Mouse (Mus musculus): ENCODE measurements around the gene Tubb4b. TPM values are rescaled to one million over a fixed set of nuclear protein-coding genes. Genes with fewer than 3 reads are reported as not detected.
"Not testable (repeated sequence)": the region's sequence is repeated elsewhere in the genome, so short reads cannot be mapped to it uniquely, and the experiment has no call there.

Gene Tubb4b
- polyA plus RNA-seq, 1 experiment from 2014 or later: 395 TPM

DNA sequence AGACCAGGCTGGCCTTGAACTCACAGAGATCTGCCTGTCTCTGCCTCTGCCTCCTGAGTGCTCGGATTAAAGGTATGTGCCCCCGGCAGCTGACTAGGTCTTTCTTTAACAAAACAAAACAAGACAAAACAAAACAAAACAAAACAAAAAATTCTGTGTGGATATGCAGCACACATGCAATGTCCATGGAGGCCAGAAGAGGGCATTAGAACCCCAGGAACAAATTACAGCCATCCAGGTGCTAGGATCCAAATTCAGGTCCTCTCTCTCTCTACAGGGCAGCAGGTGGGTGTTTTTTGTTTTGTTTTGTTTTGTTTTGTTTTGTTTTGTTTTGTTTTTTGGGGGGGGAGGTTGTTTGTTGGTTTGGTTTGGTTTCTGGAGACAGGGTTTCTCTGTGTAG is 34.4 kb upstream of the Tubb4b start:
- no peak overlapping the region for H3K4me2 ChIP-seq (ENCODE audit: low read length)
- H3K36me3 ChIP-seq (ENCODE audit: control insufficient read depth, insufficient read depth, low read length): no peaks in the 10 kb centered on the region
- ATAC-seq (ENCODE audit: insufficient number of reproducible peaks, insufficient read depth, low FRiP score, low read depth): no peak
- H3K4me3 ChIP-seq (ENCODE audit: control insufficient read depth in 1 of 2, insufficient read depth in 1 of 2, low read depth in 1 of 2, low read length in 2 of 2): no peak overlapping the region
- H3K4me1 ChIP-seq (ENCODE audit: control insufficient read depth in 2 of 2, insufficient read depth in 2 of 2, low read length in 2 of 2): peaks cover 14 to 25% of the 10 kb centered on the region in 2 experiments
- H3K27ac ChIP-seq (replicated peaks in 1 of 2; ENCODE audit: control insufficient read depth in 1 of 2, insufficient read depth in 1 of 2, low read depth in 2 of 2, low read length in 2 of 2): no peak overlapping the region
- no peak overlapping the region for H3K9ac ChIP-seq (ENCODE audit: low read length)
- WGBS: 58% methylated on average over 2 of the region's 2 CpGs
- no peaks in the 10 kb centered on the region for H3K9me3 ChIP-seq (ENCODE audit: control insufficient read depth, low read length)
- H3K27me3 ChIP-seq (ENCODE audit: control insufficient read depth, insufficient read depth, low read length): peaks cover 3% of the 10 kb centered on the region

DNA sequence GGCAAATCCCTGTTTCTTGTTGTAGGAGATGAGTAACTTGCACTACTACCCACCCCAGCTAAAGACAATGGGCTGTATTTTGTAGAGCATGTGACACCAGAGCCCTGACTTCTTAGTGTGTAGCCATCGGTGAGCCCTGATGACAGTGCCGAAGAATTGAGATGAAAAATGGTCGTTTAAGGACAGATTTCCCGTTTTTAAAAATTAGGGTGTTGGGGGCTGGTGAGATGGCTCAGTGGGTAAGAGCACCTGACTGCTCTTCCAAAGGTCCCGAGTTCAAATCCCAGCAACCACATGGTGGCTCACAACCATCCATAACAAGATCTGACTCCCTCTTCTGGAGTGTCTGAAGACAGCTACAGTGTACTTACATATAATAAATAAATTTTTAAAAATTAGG is 32.7 kb upstream of the Tubb4b start:
- 81% methylated on average over 5 of the region's 5 CpGs for WGBS
- ATAC-seq (ENCODE audit: insufficient number of reproducible peaks, insufficient read depth, low FRiP score, low read depth); H3K9ac ChIP-seq (ENCODE audit: low read length); H3K4me2 ChIP-seq (ENCODE audit: low read length); H3K4me3 ChIP-seq (ENCODE audit: control insufficient read depth in 1 of 2, insufficient read depth in 1 of 2, low read depth in 1 of 2, low read length in 2 of 2); H3K27me3 ChIP-seq (ENCODE audit: control insufficient read depth, insufficient read depth, low read length); H3K27ac ChIP-seq (replicated peaks in 1 of 2; ENCODE audit: control insufficient read depth in 1 of 2, insufficient read depth in 1 of 2, low read depth in 2 of 2, low read length in 2 of 2); H3K9me3 ChIP-seq (ENCODE audit: control insufficient read depth, low read length): not testable (repeated sequence)
- H3K4me1 ChIP-seq (ENCODE audit: control insufficient read depth in 2 of 2, insufficient read depth in 2 of 2, low read length in 2 of 2): peaks cover 7 to 16% of the 10 kb centered on the region in 2 experiments; a peak in 3 of 4 replicates
- peaks cover 14% of the 10 kb centered on the region for H3K36me3 ChIP-seq (ENCODE audit: control insufficient read depth, insufficient read depth, low read length)

DNA sequence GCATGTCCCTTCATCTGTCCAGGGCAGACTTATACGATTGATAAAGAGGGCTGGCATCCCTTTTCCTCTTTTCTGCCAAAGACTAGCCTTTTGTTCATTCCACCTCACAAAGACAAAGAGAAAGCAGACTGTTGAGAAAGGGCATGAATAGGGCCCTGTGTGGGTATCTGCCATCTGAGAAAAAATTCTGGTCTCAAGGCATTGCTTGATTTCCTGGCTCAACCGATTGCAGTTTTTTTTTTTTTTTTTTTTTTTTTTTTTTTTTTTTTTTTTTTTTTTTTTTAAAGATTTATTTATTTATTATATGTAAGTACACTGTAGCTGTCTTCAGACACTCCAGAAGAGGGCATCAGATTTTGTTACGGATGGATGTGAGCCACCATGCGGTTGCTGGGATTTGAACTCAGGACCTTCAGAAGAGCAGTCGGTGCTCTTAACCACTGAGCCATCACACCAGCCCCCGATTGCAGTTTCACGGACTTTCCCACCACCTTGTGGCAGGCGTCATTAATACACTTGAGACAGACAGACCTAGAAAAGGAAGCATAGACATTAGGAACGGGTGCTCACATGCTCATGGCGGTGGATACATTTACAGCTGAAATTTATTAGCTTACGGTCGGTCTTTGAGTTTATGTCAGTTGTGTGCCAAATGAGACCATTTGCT is 32.1 kb upstream of the Tubb4b start:
- 56% methylated on average over 10 of the region's 12 CpGs for WGBS
- Histone ChIP-seq H3K4me1 (ENCODE audit: control insufficient read depth in 2 of 2, insufficient read depth in 2 of 2, low read length in 2 of 2) (peaks cover 7 to 13% of the 10 kb centered on the region in 2 experiments; a peak in 3 of 4 replicates), H3K4me2 (ENCODE audit: low read length) (peak overlapping the region; percentile 94), H3K36me3 (ENCODE audit: control insufficient read depth, insufficient read depth, low read length) (peaks cover 21% of the 10 kb centered on the region), H3K9ac (ENCODE audit: low read length) (peak overlapping the region; percentile 88), H3K4me3 (ENCODE audit: control insufficient read depth in 1 of 2, insufficient read depth in 1 of 2, low read depth in 1 of 2, low read length in 2 of 2) (peak overlapping the region; percentile 3 to 90; a peak in 3 of 4 replicates)
- H3K27ac ChIP-seq (replicated peaks in 1 of 2; ENCODE audit: control insufficient read depth in 1 of 2, insufficient read depth in 1 of 2, low read depth in 2 of 2, low read length in 2 of 2); H3K9me3 ChIP-seq (ENCODE audit: control insufficient read depth, low read length); H3K27me3 ChIP-seq (ENCODE audit: control insufficient read depth, insufficient read depth, low read length); ATAC-seq (ENCODE audit: insufficient number of reproducible peaks, insufficient read depth, low FRiP score, low read depth): not testable (repeated sequence)

DNA sequence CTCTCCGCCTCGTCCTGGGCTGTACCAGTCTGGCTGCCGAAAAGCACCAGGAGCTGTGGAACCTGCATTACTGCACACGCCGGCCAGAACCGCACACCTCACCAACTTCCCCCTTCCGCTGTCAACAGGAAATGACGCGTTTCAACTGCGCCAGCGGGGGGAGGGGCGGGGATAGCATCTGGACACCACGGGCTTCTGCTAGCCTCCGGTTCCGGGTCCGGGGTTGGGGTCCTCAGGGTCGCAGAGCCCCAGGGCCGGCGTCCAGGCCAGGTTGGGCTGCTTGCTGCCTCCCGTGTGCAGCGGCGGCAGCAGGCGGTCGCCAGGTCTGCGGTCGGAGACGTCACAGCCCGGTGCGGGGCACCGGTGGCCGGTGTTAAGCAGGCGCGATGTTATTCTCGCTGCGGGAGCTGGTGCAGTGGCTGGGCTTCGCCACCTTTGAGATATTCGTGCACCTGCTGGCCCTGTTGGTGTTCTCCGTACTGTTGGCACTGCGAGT is 30.8 kb upstream of the Tubb4b start, which contains the start of gene Tmem203:
Gene Tmem203, plus strand, starts transcription at position 156 of the 496 bp plus-strand sequence.
- Histone ChIP-seq H3K4me3 (ENCODE audit: control insufficient read depth in 1 of 2, insufficient read depth in 1 of 2, low read depth in 1 of 2, low read length in 2 of 2) (peak within 1 kb of the TSS; percentile 90 to 93), H3K27ac (replicated peaks in 1 of 2; ENCODE audit: control insufficient read depth in 1 of 2, insufficient read depth in 1 of 2, low read depth in 2 of 2, low read length in 2 of 2) (peak within 1 kb of the TSS; percentile 31 to 77), H3K27me3 (ENCODE audit: control insufficient read depth, insufficient read depth, low read length) (no peaks in the 10 kb centered on the region), H3K4me2 (ENCODE audit: low read length) (peak within 1 kb of the TSS; percentile 94), H3K9ac (ENCODE audit: low read length) (peak within 1 kb of the TSS; percentile 88), H3K9me3 (ENCODE audit: control insufficient read depth, low read length) (no peaks in the 10 kb centered on the region), H3K36me3 (ENCODE audit: control insufficient read depth, insufficient read depth, low read length) (peaks cover 33% of the 10 kb centered on the region), H3K4me1 (ENCODE audit: control insufficient read depth in 2 of 2, insufficient read depth in 2 of 2, low read length in 2 of 2) (peaks cover 7 to 13% of the 10 kb centered on the region in 2 experiments; a peak in 3 of 4 replicates)
- under 1% methylated on average over 39 of the region's 39 CpGs for WGBS
- ATAC-seq (ENCODE audit: insufficient number of reproducible peaks, insufficient read depth, low FRiP score, low read depth): peak; percentile 80

DNA sequence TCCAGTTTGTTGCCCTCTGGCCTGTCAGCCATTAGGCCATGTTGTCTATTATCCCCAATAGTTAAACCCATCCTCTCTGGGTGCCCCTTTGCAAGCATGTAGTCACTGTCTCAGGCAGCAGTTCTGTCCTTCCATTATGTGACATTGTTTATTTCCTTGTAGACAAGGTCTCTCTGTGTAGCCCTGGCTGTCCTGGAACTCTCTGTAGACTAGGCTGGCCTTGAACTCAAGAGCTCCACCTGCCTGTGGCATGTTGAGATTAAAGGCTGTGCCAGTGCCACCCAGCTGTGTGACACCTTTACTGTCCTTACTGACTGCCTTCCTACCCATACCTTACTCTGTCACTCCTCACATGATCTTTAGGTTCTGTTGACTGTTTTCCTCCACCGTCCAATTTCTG is 27.8 kb upstream of the Tubb4b start:
- no peaks in the 10 kb centered on the region for H3K27me3 ChIP-seq (ENCODE audit: control insufficient read depth, insufficient read depth, low read length)
- WGBS: 82% methylated on average over 1 of the region's 1 CpGs

DNA sequence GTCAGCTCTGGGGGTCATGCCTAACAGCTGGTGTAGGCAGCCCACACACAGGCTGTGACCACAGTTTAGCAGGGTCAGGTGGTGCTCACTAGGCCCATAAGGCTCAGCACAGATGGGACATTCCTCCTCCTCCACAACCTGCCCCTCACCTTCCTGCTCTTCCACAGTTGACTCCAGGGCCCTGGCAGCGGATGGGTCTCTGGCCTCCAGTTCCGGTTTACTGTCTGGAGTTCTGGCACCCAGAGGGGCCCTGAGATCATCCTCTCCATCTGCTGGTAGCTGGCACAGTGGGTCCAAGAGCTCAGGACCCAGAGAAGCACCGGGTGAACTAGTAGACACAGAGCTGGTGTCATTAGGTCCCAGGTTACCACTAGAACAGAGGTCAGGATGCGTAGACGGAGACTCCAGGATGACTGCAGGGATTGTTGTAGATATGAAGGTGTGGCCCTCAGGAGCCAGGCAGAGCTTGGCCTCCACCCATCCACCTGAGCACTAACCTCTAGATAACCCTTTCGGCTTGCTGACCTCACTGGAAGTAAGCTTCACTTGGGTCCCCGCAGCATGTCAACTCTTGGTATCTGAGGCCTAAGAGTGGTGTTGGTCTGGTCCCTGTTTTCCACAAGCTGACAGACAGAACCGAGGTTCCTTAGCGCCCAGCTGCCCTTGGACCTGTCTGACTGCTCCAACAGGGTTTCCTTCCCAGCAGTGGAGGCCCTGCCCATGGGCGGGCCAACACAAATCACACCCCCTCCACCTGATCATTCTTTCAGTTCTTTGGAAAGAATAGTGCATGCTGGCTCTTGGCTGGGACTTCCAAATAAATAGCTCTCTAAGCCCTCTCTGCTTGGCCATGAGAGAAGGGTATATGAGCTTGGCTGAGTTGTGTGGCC is 21.9 kb upstream of the Tubb4b start, which contains the start of gene AL732309.1:
Gene AL732309.1, minus strand, starts transcription at position 681 of the 890 bp plus-strand sequence.
- no peak for ATAC-seq (ENCODE audit: insufficient number of reproducible peaks, insufficient read depth, low FRiP score, low read depth)
- H3K36me3 ChIP-seq (ENCODE audit: control insufficient read depth, insufficient read depth, low read length): peaks cover 43% of the 10 kb centered on the region
- H3K9me3 ChIP-seq (ENCODE audit: control insufficient read depth, low read length): no peaks in the 10 kb centered on the region

More for the DNA sequence above, 27.8 kb upstream of the Tubb4b start:
- Histone ChIP-seq H3K9ac (ENCODE audit: low read length) (no peak overlapping the region), H3K36me3 (ENCODE audit: control insufficient read depth, insufficient read depth, low read length) (peaks cover 63% of the 10 kb centered on the region), H3K27ac (replicated peaks in 1 of 2; ENCODE audit: control insufficient read depth in 1 of 2, insufficient read depth in 1 of 2, low read depth in 2 of 2, low read length in 2 of 2) (no peak overlapping the region), H3K4me2 (ENCODE audit: low read length) (no peak overlapping the region), H3K4me3 (ENCODE audit: control insufficient read depth in 1 of 2, insufficient read depth in 1 of 2, low read depth in 1 of 2, low read length in 2 of 2) (no peak overlapping the region), H3K9me3 (ENCODE audit: control insufficient read depth, low read length) (no peaks in the 10 kb centered on the region), H3K4me1 (ENCODE audit: control insufficient read depth in 2 of 2, insufficient read depth in 2 of 2, low read length in 2 of 2) (peaks cover 7 to 13% of the 10 kb centered on the region in 2 experiments; a peak in 3 of 4 replicates)
- ATAC-seq (ENCODE audit: insufficient number of reproducible peaks, insufficient read depth, low FRiP score, low read depth): no peak

DNA sequence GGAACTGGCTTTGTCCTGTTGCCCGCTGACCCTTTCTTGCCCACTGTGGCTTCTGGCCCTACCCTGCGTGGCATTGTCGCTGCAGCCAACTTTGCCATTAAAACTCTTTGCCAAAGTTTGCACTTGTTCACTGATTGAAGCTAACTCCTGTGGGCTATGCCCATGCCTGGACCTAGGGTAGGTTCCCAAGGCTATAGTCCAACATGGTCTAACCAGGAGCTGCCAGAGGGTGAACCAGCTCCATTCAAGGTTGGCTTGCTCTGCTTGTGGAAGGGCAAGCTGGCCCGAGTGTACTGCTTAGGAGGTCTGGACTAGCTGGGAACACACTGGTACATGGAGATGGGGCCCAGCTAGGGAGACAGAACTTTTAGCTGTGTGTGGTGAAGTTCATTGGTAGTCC is 19.6 kb upstream of the Tubb4b start:
- Histone ChIP-seq H3K27me3 (ENCODE audit: control insufficient read depth, insufficient read depth, low read length) (peaks cover 28% of the 10 kb centered on the region), H3K27ac (replicated peaks in 1 of 2; ENCODE audit: control insufficient read depth in 1 of 2, insufficient read depth in 1 of 2, low read depth in 2 of 2, low read length in 2 of 2) (no peak overlapping the region), H3K4me2 (ENCODE audit: low read length) (no peak overlapping the region), H3K9me3 (ENCODE audit: control insufficient read depth, low read length) (no peaks in the 10 kb centered on the region), H3K36me3 (ENCODE audit: control insufficient read depth, insufficient read depth, low read length) (peaks cover 21% of the 10 kb centered on the region; the same call in 1 of the 2 replicates), H3K4me1 (ENCODE audit: control insufficient read depth in 2 of 2, insufficient read depth in 2 of 2, low read length in 2 of 2) (peaks cover 8 to 18% of the 10 kb centered on the region in 2 experiments), H3K9ac (ENCODE audit: low read length) (no peak overlapping the region), H3K4me3 (ENCODE audit: control insufficient read depth in 1 of 2, insufficient read depth in 1 of 2, low read depth in 1 of 2, low read length in 2 of 2) (no peak overlapping the region)
- no peak for ATAC-seq (ENCODE audit: insufficient number of reproducible peaks, insufficient read depth, low FRiP score, low read depth)
- WGBS: 78% methylated on average over 4 of the region's 4 CpGs

More for the DNA sequence above, 21.9 kb upstream of the Tubb4b start, which contains the start of gene AL732309.1:
- Histone ChIP-seq H3K4me1 (ENCODE audit: control insufficient read depth in 2 of 2, insufficient read depth in 2 of 2, low read length in 2 of 2) (peaks cover 4 to 13% of the 10 kb centered on the region in 2 experiments; a peak in 3 of 4 replicates), H3K27ac (replicated peaks in 1 of 2; ENCODE audit: control insufficient read depth in 1 of 2, insufficient read depth in 1 of 2, low read depth in 2 of 2, low read length in 2 of 2) (no peak within 1 kb of the TSS), H3K4me3 (ENCODE audit: control insufficient read depth in 1 of 2, insufficient read depth in 1 of 2, low read depth in 1 of 2, low read length in 2 of 2) (no peak within 1 kb of the TSS), H3K9ac (ENCODE audit: low read length) (no peak within 1 kb of the TSS), H3K4me2 (ENCODE audit: low read length) (no peak within 1 kb of the TSS), H3K27me3 (ENCODE audit: control insufficient read depth, insufficient read depth, low read length) (peaks cover 22% of the 10 kb centered on the region)
- WGBS: 85% methylated on average over 10 of the region's 10 CpGs

All from heart, embryonic 14.5 days (tissue).